Mouse (Mus musculus) mouse trophoblast stem cell (cell line): Measurements from ENCODE around the gene Kdm1b.

Experiments used
- in situ Hi-C, 2 experiments: fragments of 300-500 bp; cut with MseI, MboI; formaldehyde crosslinking; loops; 2 replicates in 1 of 2; 3 replicates in 1 of 2; pipeline ENCODE4 v1.15.1; 2025

Gene Kdm1b

DNA sequence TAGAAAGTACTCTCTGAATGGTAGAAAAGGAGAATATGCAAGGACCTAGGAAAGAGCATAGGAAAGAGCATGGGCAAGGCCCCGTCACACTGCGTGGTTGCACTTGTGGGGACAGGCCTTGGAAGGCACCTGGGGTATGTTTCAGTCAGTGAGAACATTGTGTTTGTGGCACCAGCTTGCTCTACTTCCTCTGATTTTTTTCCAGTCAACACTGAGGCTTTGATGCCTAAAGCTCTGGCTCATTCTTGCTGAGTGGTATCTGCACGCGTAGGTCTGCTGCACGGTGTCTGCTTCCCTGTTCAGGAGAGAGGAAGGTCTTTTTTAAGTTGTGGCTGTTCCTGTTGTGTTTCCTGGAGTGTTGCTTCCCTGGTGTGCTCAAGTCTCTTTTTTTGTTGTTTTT lies 13.5 kb downstream of the Kdm1b start:
- in situ Hi-C loops: no loop called here

DNA sequence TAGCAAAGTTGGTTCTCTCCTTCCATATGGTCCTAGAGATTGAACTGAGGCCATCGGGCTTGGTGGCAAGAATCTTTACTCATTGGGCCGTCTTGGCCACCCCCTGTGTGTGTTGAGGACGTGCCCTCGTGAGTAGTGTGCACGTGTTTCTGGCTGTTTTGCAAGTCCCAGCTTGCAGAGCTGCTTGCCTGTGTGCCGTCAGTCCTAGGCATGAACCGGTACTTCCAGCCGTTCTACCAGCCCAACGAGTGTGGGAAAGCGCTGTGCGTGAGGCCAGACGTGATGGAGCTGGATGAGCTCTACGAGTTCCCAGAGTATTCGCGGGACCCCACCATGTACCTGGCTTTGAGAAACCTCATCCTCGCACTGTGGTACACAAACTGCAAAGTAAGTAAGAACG lies 19.5 kb downstream of the Kdm1b start:
- in situ Hi-C loops: no loop called here

DNA sequence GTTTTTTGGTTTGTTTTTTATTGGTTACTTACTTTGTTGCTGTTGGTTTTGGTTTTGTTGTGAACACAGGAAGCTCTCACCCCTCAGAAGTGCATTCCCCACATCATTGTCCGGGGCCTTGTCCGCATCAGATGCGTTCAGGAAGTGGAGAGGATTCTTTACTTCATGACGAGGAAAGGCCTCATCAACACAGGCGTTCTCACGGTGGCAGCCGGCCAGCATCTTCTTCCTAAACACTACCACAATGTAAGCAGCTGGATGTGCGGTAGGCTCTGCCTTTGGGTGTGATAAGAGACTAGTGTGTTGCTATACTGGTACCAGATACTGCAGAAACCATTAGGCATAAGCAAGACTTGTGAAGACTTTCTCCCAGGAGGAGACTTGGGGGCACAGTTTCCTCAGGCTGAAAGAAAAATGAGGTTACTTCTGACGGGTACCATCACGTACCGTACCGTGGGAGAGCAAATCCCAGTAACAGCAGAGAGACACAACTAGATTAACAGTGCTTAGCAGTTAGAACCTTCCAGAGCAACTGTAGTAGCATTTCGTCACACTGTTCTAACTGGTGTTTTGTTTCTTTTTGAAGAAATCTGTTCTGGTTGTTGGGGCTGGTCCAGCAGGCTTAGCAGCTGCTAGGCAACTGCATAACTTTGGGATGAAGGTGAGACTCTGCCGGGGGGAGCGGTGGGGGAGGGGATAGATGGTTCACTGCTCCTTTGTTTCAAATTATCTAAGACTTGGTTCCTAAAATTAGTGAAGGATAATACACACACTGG lies 20.9 kb downstream of the Kdm1b start:
- in situ Hi-C loops: no loop called here

DNA sequence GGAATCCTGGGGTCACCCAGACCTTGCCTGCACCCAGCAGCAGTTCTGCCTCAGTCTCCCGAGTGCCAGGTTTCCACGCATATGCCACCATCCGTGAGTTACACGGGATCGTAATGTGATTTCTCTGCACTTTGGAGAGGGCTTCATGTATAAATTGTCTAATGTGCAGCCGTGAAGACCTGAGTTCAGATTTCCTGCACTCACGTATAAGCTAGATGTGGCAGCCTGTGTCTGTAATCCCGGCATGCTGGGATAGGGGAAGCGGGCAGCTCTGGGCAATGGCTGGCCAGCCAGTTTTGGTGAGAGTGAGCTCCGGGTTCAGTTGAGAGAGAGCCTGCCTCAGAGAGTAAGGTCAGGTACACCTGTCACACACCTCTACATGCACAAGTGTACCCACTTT lies 23.2 kb downstream of the Kdm1b start:
- in situ Hi-C loops: no loop called here

DNA sequence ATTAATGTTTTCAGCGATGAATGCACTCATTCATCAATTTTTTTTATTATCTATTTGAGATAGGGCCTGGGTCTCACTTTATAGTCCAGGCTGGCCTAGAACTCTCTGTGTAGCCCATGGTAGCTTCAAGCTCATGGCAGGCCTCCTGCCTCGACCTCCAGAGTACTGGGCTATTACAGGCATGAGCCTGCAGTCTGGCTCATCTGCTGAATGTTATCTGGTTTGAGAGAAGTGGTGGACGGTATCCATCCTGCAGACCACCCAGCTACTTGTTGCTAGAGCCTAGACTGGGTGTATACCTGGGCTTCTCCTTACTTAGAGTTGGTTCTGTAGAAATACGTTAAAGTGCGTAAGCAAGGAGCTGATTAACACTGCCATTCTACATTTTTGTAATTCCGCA lies 23.7 kb downstream of the Kdm1b start:
- in situ Hi-C loops: no loop called here

DNA sequence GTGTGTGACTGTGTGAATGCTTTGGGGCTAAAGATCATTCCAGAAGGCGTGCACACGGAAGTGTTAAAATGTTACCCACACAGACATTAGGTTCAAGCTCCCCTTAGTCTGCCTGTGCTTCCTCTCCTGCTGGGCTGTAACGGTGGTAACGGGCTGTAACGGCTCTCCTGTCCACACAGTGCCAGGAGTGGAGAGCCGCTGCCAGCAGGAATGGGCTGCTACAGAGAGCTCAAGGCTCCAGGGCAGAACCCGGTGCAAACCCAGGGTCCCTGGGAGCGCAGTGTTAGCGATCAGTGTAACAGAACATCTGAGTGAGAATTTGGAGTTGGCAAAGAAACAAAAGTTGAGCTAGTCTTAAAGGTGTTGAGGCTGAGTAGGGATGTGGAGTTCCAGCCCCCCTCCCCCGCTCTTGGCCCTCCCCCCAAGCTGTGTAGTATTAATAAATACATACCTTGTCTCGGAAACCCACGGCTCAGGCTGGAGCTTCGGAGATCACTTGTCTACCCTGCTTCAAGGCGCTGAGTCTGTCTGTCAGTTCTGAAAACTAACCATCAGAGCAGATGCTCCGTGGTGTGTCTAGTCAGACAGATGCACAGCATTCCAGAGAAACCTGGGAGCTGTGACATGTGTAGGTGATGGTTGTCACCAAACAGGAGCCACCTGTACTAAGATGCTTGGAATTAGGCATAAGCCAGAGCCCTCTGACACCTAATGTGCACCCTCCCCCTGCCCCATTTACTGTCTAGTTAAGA lies 27.2 kb downstream of the Kdm1b start:
- in situ Hi-C loops: no loop called here

DNA sequence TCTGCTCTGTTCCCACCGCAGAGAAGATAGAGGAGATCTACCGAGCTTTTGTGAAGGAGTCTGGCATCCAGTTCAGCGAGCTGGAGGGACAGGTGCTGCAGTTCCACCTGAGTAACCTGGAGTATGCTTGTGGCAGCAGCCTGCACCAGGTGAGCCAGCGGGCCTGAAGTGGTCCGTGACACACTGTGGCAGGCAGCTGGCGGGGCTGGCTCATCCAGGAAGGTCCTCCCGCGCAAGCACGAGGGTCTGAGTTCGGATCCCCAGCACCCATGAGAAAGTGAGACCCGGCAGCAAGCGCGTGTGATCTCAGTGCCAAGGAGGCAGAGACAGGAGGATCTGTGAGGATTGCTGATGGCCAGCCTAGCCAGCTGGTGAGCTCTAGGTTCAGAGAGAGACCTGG lies 28.6 kb downstream of the Kdm1b start:
- in situ Hi-C loops: no loop called here

DNA sequence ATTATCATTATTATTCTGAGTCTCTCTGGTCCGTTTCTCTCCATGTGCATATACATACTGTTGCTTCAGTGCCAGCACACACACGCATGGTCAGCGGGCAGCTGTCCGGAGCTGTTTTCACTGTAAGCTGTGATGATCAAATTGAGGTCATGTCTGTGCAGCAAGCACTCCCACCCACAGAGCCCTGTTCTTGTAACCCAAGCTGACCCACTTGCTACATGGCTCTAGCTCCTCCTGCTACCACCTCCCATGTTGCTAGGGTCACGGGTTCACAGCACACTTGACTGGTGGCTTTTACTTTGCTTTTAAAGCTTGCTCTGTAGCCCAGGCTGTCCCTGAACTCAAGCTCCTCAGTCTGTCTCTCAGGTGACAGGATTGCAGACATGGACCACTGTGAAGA lies 29.2 kb downstream of the Kdm1b start:
- in situ Hi-C loops: no loop called here

DNA sequence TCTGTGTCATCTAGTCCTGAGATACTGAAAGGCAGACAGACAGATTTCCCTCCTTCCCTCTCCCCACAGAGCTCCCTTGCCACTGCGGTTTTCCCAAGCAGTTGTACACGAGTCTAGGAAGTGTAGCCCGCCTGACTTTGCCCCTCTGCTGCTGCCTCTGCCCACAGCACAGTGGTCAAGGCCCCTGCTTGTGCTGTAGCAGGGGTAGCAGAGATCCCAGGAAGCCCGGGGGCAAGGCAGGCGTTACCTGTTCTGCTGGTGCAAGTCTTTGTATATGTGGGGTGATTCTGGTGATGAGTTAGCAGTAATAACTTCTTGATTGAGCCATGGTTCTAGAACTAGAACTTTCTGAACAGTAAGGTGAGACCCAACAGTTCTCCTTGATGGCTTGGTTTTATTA lies 32.9 kb downstream of the Kdm1b start:
- in situ Hi-C loops: no loop called here

DNA sequence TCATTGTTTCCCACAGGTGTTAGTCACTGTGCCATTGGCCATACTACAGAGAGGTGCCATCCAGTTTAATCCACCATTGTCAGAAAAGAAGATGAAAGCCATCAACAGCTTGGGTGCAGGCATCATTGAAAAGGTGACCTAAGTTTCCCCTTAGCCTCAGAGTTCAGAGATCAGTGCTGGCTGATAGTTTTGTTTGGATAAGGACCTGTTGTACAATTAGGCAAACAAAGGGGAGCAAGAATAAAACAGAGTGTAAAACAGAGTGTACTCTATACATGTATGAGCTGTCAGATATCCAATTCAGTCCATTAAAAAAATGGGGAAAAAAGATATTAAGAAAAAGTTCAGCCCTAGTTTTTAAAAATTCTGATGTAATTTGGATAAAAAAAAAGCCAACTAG lies 34.1 kb downstream of the Kdm1b start:
- in situ Hi-C loops: no loop called here

DNA sequence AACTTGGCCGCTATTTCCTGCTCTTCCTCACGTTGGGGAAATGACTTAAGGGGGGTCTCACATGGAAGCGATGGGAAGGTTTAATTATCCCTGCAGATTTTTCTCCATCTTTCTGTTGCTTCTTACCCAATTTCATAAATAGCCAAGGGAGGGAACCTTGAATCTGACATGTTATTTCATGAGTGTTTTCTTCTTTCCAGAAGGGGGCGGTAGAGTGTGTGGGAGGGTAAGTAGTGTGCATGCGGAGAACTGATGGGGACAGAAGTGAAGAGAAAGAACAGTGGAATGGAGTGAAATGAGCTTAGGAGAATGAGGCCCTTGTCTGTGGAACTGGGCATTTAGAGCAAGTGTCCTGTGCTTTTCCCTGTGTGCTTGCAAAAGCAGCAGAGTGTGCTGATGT lies 35.5 kb downstream of the Kdm1b start:
- in situ Hi-C loops: no loop called here

DNA sequence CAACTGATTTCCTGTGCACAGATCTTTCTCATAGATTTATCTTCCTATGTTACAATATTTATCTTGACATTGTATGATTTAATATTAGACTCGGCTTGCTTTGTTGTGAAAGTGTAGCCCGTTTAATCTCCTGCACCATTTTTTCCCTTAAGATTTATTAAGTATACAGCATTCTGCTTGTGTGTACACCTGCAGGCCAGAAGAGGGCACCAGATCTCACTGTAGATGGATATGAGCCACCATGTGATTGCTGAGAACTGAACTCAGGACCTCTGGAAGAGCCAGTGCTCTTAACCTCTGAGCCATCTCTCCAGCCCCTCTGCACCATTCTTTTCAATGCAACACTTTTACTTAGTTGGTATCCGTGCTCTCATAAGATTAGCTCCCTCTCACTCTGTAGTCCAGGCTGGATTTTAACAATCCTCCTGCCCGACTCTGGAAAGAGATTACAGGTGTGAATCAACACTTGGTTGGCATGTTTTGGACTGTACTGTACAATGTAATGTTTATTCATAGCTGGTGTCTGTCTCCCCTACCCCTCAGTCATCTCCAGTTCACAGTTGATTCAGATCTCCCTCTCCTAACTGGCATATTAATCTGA lies 37.7 kb downstream of the Kdm1b start:
- in situ Hi-C loops: no loop called here

DNA sequence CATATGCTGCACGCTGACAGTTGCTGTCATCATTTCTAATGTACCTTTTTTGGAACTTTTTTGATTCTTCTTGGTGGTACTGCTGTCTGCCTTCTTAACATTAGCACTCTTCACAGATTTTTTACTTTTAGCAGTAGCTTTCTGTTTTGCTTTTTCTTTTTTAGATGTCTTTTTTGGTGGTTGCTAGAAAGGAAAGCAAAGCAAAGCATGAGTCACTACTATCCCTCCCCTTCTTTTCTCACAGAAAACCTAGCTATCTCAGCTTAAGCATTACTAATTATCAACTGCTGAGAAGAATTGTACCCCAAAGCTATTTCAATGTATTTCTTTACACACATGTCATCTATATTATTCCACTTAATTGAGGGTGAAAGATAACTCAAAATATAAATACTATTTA lies 45.1 kb downstream of the Kdm1b start:
- in situ Hi-C loops: no loop called here

DNA sequence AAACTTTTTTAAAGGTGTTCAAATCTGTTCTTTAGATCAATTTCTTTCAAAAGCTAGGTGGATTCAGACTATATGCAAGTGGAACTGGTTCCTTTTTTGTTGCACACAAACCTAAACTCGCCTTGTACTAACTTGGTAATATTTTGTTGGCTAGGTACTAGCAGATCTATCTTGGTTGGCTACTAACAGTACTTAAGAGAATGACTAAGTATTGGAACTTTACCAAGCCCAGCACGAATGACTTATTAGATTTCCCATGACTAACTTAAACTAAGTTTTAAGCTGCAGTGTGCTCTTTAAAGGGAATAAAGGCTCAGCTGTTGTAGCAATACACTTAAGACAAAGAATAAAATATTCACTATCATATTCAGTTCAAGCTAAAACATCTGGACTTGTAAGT lies 46.0 kb downstream of the Kdm1b start:
- in situ Hi-C loops: no loop called here

DNA sequence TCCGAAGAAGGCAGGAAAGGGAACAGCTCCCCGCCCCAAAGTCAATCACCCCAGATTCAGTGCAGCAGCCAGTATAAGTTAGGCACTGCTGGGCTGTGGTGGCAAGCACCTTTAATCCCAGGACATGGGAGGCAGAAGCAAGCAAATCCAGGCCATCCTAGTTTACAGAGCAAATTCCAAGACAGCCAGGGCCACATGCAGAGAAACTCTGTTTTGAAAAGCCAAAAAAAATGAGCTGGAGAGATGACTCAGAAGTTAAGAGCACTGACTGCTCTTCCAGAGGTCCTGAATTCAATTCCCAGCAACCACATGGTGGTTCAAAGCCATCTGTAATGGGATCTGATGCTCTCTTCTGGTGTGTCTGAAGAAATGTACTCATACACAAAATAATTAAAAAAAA lies 50.5 kb downstream of the Kdm1b start:
- in situ Hi-C loops: no loop called here

DNA sequence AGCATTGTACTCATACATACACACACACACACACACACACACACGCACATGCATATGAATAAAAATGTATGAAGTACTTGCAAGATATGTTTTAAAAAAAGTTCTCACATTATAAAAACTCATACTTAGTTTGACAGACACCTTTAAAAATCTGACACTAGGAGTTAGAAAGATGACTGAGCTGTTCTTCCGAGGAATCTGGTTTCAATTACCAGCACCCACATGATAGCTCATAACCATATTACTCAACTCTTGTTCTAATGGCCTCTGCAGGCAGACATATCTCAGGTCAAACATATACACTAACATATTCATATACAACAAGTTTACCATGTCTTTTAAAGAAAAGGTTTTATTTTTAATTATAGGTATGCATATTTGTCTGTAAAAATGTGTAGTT lies 53.3 kb downstream of the Kdm1b start:
- in situ Hi-C loops: no loop called here

DNA sequence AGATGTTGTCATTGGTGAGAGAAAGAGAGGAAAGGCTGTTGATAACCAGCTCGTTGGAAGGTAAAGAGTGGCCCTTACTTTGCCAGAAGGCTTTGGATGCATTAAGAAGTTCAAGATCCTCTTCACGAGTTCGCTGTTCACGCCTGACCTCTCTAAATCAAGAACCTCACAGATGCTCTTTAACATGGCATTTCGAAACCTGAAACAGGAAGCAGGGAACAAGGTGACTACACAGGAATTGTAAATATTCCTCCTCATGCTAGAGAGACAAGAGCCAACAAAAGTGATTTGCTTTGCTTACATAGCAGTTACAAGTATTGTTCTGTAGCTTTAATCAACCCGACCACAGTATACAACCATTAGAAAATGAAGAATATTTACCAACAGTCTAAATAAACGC lies 56.0 kb downstream of the Kdm1b start:
- in situ Hi-C loops: no loop called here

DNA sequence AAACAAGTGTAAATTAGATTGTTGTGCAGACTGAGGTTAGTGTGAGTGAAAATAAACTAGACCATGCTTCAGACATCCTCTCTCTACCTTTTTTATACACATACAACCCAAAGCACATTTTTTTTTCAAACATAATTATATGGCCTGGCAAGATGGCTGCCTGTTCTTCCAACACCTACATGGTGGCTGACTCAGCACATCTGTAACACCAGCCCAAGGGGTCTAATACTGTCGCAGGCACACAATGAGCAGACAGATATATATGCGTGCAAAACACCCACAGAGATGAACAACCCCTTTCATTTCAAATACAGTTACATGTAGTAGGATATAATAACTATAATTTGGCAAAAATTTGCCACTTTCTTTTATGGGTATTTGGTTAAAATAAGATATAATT lies 57.3 kb downstream of the Kdm1b start:
- in situ Hi-C loops: no loop called here

DNA sequence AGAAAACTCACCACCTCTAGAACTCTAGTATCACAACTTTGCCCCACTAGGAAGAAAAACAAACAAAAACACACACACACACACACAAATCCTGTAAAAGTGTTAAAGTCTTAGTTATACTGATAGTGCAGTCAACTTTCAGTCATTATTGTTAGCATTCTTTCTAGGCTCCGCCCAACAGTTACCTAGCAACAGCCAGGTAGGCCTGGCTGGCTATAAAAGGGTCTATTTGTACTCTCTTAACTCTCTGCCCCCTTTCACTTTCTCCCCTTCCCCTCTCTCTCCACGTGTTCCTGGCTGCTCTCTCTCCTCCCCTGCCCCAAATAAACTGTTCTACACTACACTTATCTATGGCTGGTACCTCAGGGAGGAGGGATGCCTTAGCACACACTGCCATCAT lies 60.8 kb downstream of the Kdm1b start:
- in situ Hi-C loops: no loop called here

DNA sequence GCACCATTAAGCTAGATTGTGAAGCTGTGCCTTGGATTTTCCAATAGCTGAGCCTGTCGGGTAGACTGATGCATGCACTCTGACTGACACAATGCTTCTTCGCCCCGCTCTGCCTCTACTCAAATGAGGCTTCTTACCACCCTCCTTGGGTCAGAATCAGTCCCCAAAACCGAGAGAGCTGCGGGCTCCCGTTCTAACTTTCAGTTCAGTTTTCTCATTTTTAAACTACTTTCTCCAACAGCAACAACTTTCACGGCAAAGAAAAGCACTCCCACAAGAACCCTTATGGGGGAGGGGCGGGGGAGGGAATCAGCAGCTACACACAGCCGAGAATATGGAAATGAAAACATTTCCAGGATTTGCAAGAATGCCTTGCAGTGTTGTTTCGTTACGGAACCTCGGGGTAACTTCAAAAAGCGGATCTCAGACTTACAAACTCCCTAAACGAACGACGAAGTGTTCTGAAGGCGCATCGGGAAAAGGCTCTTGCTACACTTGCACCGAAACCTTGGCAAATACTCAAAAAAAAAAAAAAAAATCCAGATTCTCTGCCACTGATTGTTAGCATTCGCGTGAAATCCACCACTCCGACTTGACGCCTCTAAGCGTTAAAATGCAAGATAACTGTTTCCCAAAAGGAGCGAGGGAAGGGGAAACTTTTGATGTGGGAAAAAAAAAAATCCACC lies 61.7 kb downstream of the Kdm1b start:
- in situ Hi-C loops: no loop called here

DNA sequence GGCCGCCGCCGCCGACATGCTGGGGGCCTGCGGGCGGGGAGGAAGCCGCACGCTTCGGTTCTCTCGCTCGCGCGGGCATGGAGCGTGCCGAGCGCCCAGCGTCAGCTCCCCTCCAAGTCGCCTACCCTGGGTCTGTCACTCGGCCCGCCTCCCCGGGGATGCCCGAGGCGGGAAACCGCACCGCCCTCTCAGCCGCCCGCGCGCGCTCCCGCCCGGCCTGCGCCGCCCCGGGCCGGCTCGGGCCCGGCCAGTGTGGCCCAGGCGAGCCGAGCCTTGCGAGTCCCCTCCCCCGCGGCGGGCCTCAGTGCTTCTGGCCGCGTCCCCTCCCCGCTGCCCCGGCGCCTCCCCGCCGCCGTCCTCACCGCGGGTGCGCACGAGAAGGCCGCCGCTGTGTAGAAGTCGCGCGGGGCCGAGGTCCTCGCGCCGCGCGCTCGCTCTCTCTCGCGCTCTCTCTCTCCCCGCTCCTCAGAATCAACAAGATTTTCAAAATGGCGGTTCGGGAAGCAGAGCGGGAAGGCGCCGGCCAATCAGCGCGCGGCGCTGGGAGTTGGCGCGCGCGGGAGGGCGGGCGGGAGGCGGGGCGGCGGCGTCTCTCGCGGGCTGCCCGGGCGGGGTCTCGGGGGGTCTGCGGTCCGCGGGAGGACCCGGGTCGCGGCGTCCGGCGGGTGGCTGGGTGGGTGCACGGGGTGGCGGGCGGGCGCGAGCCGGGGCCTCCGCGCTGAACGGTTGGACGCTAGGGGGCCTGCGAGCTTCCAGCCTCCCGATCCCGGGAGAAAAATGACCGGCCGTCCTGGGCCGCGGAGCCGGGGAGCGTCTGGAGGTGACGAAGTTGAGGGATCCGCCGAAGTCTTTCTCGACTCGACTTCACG lies 62.6 kb downstream of the Kdm1b start, which contains the start of gene Dek:
TSS of gene Dek (minus strand) at position 491 of the 869 bp plus-strand sequence.
- in situ Hi-C loops: no loop called here

DNA sequence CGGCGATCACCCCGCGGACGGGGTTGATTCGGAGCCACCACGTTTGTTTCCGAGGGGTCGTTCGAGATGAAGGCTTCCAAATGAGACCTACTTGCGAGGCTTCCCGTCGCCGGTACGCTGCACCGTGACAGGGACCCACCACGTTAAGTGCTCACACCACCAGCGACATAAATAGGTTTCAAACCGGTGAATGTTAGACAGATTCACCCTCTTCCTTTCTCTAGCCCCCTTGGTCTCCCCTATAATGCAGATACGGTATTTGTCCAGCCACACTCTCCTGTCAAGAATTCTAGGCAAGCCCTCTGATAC lies 63.2 kb downstream of the Kdm1b start:
- in situ Hi-C loops: no loop called here
